Mouse (Mus musculus): ENCODE data around the gene Rrh.
"Not testable (repeated sequence)": the region's sequence is repeated elsewhere in the genome, so short reads cannot be mapped to it uniquely, and the experiment has no call there.

Gene Rrh

DNA sequence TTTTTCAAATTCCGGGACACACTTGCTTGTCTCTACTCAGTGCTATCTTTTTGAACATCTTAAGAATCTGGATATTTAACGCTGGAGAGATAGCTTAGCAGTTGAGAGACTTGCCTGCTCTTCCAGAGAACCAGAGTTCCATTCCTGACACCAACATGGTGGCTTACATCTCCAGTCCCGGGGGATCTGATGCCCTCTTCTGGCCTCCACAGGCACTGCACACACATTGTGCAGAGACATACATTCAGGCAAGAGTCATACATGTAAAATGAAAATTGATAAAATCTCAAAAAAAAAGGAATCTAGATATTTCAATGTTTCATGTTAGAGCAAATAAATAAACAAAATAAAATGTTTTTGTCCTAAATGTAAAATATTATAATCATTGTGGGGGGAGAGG, 39.6 kb downstream of the Rrh start:
- DNase-seq (ENCODE audit: low read depth, low spot score), result no peak

DNA sequence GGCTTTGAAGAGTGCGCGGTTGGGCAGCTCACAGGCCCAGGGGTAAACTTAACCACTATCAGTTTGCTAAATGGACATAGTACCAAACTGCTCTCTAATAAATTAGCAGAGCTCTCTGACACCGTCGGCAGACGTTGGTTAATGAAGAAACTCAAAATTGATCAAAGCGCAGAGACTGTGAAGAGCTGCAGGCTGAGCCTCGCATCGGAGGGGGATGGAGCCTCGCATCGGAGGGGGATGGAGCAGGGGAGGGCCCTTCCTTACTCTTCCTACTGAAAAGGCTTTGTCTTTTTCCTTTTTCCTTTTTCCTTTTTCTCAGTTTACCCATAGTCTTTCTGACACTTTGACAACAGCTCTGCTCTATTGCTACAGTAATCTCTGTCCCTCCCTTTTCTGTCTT, 41.0 kb downstream of the Rrh start:
- DNase-seq (ENCODE audit: low read depth, low spot score), result no peak

DNA sequence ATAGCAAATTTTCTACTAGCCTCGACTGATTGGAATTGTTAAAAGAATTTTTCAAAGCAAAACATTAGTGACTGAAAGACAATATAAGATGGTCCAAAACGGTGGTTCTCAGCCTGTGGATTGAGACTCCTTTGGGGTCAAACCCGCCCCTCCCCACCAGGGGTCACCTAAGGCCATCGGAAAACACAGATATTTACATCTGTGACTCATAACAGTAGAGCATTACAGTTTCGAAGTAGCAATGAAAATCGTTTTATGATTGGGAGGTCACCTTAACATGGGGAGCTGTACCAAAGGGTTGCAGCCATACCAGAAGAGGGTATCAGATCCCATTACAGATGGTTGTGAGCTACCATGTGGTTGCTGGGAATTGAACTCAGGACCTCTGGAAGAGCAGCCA, 51.2 kb downstream of the Rrh start:
- no peak for DNase-seq (ENCODE audit: low read depth, low spot score)

DNA sequence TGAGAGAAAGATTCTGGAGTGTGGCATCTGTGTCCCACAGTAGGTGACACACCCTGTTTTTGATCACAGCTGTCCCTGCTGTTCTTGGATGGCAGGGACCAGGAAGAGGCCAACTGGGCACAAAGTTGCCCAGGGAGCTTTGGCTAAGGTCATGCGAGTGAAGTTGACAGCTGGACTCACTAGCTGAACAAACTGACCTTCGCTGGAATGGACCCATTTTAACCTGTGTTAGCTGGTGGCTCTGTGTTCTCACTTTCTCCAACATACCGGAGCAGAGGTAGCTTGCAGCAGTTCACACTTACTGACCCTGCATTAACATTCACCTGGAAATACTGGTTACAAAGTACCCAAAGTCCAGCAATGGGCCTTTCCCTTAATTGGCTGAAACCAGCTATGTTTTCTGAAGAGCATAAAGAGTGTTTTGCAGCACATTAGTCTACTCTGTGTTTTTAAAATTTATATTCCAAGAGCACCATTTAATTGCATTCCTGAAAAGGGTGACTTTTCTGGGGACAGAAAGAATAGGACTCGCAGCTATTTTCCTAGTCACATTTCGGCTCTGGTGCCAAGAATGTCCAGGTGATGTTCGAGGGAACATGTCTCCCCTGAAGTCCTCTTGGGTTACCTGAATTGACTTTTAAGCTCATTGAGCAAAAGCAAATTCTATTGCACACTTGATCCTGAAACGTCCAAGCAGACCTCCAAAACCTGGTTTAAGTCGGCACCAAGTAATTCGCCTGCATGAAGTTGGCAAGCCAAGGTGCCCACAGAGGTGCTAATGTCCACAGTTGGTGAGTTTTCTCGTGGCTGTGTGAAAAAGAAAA, 55.2 kb downstream of the Rrh start:
- DNase-seq (ENCODE audit: low read depth, low spot score), result no peak

DNA sequence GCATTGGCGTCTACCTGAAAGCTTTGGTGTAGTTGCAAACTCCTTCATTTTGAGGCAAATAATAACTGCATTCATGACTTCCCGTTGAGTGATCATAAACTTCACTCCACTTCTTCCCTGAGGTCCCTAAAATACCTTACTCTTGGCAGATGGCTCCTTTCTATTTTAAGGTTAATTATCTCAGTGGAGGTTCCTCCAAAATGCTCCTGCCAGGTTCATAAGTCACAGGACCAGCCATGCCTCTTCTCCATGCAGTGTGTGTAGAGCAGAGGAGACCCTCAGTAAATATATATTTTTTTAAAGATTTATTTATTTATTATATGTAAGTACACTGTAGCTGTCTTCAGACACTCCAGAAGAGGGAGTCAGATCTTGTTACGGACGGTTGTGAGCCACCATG, 56.3 kb downstream of the Rrh start:
- DNase-seq (ENCODE audit: low read depth, low spot score), result no peak

DNA sequence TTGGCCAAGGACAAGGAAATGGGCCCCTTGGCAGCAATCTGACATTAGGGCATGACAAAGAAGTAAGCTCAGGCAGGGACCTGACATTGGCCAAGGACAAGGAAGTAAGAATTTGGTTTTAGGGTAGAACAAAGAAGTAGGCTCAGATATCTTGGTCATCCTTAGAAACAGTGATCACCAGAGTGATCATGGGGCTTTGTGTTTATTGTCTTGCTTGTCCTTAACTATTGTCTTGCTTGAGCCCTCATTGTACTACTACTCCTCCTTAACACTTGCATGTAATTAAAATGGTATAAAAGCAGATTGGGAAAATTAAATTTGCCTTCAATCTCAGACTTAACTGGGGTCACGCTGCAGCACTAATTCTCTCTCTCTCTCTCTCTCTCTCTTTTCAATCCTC, 64.8 kb downstream of the Rrh start:
- DNase-seq (ENCODE audit: low read depth, low spot score), result not testable (repeated sequence)

DNA sequence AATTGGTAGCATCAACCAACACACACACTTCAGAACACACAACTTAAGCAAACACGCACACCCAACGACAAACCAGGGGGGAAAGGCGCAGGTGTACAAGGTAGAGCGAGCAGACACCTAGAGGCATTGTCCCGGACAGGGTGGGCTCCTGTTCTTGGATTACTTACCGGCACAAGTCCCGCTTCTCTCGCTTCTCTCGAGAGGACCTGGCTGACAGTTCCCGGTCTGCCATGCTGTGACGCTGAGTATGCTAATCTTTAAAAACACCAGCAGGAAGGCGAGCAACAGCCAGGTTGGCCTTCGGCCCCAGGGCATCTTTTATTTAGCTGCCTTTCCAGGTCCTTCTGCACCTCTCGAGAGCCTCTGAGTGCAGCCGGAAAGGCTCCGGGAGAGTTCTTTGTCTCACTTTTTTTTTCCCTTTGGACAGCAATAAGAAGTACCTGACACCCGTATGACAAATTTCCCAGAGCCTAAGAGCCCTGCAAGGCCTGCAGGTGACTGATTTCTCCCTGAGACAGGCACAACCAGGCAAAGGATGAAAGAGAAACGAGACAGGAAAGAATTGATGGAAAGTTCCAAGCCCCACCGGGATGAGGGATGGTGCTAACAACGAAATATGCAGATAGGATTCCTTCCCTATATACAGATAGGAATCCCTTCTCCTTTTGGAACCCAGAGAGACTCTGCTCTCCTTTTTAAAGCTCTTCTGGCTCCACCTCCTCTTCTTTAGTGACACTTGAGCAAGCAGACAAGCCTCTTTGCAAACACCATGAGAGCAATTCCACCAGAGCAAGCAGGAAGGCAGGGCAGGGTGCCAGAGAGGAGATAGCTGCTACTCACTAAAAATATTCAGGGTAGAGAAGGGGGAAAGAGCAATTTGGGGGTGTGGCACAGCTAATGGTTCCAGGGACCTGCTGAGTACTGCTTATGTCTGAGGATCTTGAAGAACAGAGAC, 67.5 kb downstream of the Rrh start, which contains the start of gene Egf:
Gene Egf (minus strand): TSS at position 667 of the 955 bp plus-strand sequence.
- no peak for DNase-seq (ENCODE audit: low read depth, low spot score)
